Mouse (Mus musculus) neural tube, embryonic 10.5 days (tissue): ENCODE results near the gene Olfr1115.
"Not testable (repeated sequence)": the region's sequence is repeated elsewhere in the genome, so short reads cannot be mapped to it uniquely, and the experiment has no call there.

Experiments used
- DNase-seq: peaks from one replicate; pipeline ENCODE4 v3.0.0-alpha.2; 2017; ENCODE audit warnings: low spot score; ENCODE audit errors: extremely low spot score

The Olfr1115 gene

DNA sequence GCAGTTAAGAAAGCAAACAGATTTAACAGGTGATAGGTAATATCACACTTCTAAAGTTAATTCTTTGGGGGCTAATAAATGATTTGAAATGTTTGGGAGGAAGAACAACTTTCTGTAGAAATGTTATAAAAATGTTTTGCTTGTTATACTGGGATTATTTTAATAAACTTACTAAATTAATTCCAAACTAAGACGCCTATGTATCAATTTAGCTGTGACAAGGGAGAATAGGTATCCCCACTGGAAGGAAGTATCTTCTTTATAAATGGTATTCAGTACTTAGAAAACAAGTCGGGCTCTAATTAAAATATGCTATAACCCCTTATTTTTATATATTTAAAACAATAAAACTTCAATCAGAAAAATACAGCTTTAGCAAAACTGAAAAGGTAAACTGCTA lies at the start of gene Olfr1115:
Gene Olfr1115 (plus strand): TSS at position 301 of the 400 bp plus-strand sequence.
- no peak for DNase-seq

DNA sequence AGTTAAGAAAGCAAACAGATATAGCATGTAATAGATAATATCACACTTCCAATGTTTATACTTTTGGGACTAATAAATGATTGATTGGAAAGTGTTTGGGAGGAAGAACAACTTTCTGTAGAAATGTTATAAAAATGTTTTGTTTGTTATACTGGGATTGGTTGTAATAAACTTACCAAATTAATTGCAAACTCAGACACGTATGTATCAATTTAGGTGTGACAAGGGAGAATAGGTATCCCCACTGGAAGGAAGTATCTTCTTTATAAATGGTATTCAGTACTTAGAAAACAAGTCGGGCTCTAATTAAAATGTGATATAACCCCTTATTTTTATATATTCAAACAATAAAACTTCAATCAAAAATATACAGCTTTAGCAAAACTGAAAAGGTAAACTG lies 39.1 kb upstream of the Olfr1115 start, which contains the start of gene Olfr1113:
Gene Olfr1113 (plus strand): TSS at position 301 of the 400 bp plus-strand sequence.
- no peak for DNase-seq

GRCm38 (mm10) chr2:87267234-87267633 lies 19.4 kb downstream of the Olfr1115 start, which contains the start of gene Olfr1116:
TSS of gene Olfr1116 (plus strand) at chr2:87267534.
- no peak for DNase-seq

GRCm38 (mm10) chr2:87293977-87294376 lies 46.2 kb downstream of the Olfr1115 start:
- not testable (repeated sequence) for DNase-seq
